Mouse (Mus musculus) hindbrain, postnatal 0 days (tissue): ENCODE results near the gene Olfr1279. TPM values are rescaled to one million over a fixed set of nuclear protein-coding genes. Genes with fewer than 3 reads are reported as not detected.
"Not testable (repeated sequence)": the region's sequence is repeated elsewhere in the genome, so short reads cannot be mapped to it uniquely, and the experiment has no call there.

Experiments used
- ATAC-seq: fragments of 200-750 bp; cut with Nextera tagmentation; 2 replicates; pipeline ENCODE4 v1.8.0; 2017; ENCODE audit warnings: mild to moderate bottlenecking, moderate TSS enrichment, moderate library complexity
- DNase-seq: peaks from one replicate; pipeline ENCODE4 v3.0.0-alpha.2; 2015; ENCODE audit warnings: low spot score
- H3K27ac ChIP-seq: fragments of 300-500 bp; sonication (generic); 2 replicates; pipeline ENCODE4 v1.5.1; 2014; ENCODE audit warnings: mild to moderate bottlenecking
- H3K27me3 ChIP-seq: fragments of 300-500 bp; sonication (generic); 2 replicates; pipeline ENCODE4 v1.6.1; 2014; ENCODE audit warnings: low read length, mixed read lengths; ENCODE audit not compliant: insufficient read depth
- H3K36me3 ChIP-seq: fragments of 300-500 bp; sonication (generic); 2 replicates; pipeline ENCODE4 v1.6.1; 2014; ENCODE audit warnings: low read length, mixed read lengths; ENCODE audit not compliant: insufficient read depth
- H3K4me1 ChIP-seq: fragments of 300-500 bp; sonication (generic); 2 replicates; pipeline ENCODE4 v1.6.1; 2014; ENCODE audit warnings: antibody characterized with exemption, low read length, mixed read lengths; ENCODE audit not compliant: insufficient read depth
- H3K4me2 ChIP-seq: fragments of 300-500 bp; sonication (generic); 2 replicates; pipeline ENCODE4 v1.6.1; 2014; ENCODE audit warnings: low read depth, mild to moderate bottlenecking, low read length, moderate library complexity, mixed read lengths
- H3K4me3 ChIP-seq: fragments of 300-500 bp; sonication (generic); 2 replicates; pipeline ENCODE4 v1.5.1; 2014; ENCODE audit warnings: low read length
- H3K9ac ChIP-seq: fragments of 300-500 bp; sonication (generic); replicated peaks from 2 replicates; pipeline ENCODE4 v1.6.1; 2014; ENCODE audit warnings: mild to moderate bottlenecking, low read length, moderate library complexity, mixed read lengths
- H3K9me3 ChIP-seq: fragments of 300-500 bp; sonication (generic); 2 replicates; pipeline ENCODE4 v1.6.1; 2016; ENCODE audit warnings: low read length, mixed read lengths
- CTCF ChIP-seq: IDR thresholded peaks from 2 replicates; pipeline ENCODE4 v1.5.1; 2016; ENCODE audit warnings: antibody characterized with exemption, control low read depth, low read depth
- WGBS: fragments of 180-500 bp; shearing (Covaris S2); extraction: QIAGEN DNeasy Blood & Tissue Kit; methylation state at CpG from one replicate; pipeline ENCODE4 v1.1.7; 2014; 5-methylcytosine and 5-hydroxymethylcytosine counted together
- polyA plus RNA-seq: library from polyadenylated mRNA; unstranded; fragments of >200 nt; fragmentation: Nextera tagmentation; extraction: Ambion mirVana; gene quantifications from 2 replicates; pipeline ENCODE4 v1.2.1, GENCODE M21; 2015
- total RNA-seq: library from RNA; depleted of rRNA; stranded (reverse); fragments of >200 nt; gene quantifications from 2 replicates; pipeline ENCODE4 v1.2.3, GENCODE M21; 2014; rRNA removed

The Olfr1279 gene
- total RNA-seq (not detected in 2 replicates), polyA plus RNA-seq (not detected in 2 replicates)

DNA sequence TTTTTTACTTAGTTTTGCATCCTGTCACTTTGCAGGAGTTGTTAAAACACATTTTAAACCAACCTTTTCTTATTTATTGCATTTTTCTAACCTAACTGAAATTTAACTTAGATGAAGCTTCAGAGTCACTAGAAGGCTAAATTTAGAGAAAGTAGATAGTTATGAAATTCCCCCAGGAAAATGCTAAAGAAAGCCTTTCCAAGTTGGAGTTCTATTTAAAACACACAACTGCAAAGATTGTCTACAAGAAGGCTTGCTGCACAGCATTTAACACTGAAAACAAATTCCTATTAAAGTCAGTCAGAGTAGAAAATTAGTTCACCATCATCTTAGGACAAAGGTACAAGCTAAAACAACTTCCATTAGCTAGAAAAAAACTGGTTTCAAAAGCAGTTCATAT, at the start of gene Olfr1279:
Gene Olfr1279 (plus strand): TSS at position 262 of the 400 bp plus-strand sequence.
- Histone ChIP-seq H3K4me3 (no peak within 1 kb of the TSS), H3K4me2 (no peak within 1 kb of the TSS), H3K27me3 (no peaks in the 10 kb centered on the region), H3K4me1 (no peaks in the 10 kb centered on the region), H3K9ac (no peak within 1 kb of the TSS), H3K36me3 (no peaks in the 10 kb centered on the region), H3K27ac (no peak within 1 kb of the TSS), H3K9me3 (no peaks in the 10 kb centered on the region)
- no peak for ATAC-seq
- DNase-seq, result no peak
- TF ChIP-seq CTCF, result no peak

DNA sequence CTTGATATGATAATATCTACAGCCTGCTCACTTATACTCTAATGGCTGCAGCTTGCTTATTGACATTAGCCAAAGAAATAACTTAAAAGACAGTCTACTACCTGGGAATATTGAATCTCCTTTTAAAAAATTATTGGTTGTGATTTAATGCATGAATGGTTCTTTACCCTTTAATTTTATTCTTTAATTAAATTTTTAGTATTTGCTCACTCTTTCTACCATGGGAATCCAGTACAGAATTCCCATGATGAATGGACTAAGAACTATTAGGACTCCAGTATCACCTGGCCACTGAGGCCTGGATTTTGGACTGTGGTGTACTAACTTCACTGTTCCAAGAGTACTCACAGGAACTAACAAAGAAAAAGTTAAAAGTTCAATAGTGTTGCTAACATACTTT, 46.2 kb upstream of the Olfr1279 start, which contains the start of gene Olfr1276:
Gene Olfr1276 (plus strand): TSS at position 301 of the 400 bp plus-strand sequence.
- no peaks in the 10 kb centered on the region for H3K9me3 ChIP-seq
- H3K9ac ChIP-seq, result no peak within 1 kb of the TSS
- no peak within 1 kb of the TSS for H3K27ac ChIP-seq
- H3K27me3 ChIP-seq, result no peaks in the 10 kb centered on the region
- no peak within 1 kb of the TSS for H3K4me2 ChIP-seq
- DNase-seq (no peak), ATAC-seq (no peak)
- H3K36me3 ChIP-seq, result no peaks in the 10 kb centered on the region
- no peak for TF ChIP-seq CTCF
- H3K4me1 ChIP-seq, result no peaks in the 10 kb centered on the region
- no peak within 1 kb of the TSS for H3K4me3 ChIP-seq

DNA sequence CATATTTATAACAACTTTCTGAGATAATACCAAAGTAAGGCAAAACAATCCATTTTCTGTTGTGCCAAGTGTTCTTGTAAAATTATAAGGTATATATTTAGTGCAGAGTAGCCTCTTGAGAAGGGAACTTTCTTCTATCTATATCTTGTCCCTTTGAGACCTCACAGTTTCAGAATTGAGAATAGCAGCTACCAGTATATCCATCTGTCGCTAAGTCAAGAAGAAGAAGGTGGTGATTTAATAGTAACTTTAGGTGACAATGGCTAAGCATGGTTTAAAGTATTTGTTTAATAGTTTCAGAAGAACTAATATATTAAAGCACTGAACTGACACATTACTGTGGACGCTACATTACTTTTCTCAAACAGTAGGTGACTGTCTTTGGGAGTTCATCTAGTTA, 26.4 kb upstream of the Olfr1279 start, which contains the start of gene Olfr1277:
Gene Olfr1277 (minus strand): TSS at position 101 of the 400 bp plus-strand sequence.
- no peaks in the 10 kb centered on the region for H3K36me3 ChIP-seq
- no peak for TF ChIP-seq CTCF
- no peaks in the 10 kb centered on the region for H3K27me3 ChIP-seq
- no peak within 1 kb of the TSS for H3K9ac ChIP-seq
- H3K4me3 ChIP-seq, result no peak within 1 kb of the TSS
- ATAC-seq (no peak), DNase-seq (no peak)
- H3K27ac ChIP-seq, result no peak within 1 kb of the TSS
- no peaks in the 10 kb centered on the region for H3K4me1 ChIP-seq
- H3K4me2 ChIP-seq, result no peak within 1 kb of the TSS
- WGBS, result 81% methylated on average over 2 of the region's 2 CpGs
- no peaks in the 10 kb centered on the region for H3K9me3 ChIP-seq

DNA sequence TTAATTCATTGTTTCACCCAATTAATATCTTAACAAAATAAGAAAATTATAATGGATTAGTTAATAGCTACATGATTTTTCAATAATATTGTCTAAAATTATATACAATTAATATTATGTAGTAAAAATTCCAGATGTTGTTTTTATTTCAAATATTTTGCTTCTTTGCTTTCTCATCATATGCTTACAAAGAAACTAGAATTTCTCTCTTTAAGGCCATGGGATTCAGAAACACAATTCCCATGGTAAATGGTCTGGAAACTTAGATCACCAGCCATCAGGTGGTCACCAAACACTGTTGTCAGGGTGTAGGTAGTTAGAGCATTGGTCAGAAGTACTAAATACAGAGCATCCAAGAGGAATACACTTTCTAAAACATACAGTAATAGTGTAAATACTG, 10.6 kb upstream of the Olfr1279 start, which contains the start of gene Olfr1278:
Gene Olfr1278 (plus strand): TSS at position 301 of the 400 bp plus-strand sequence.
- H3K4me2 ChIP-seq, result no peak within 1 kb of the TSS
- no peak for DNase-seq
- H3K9me3 ChIP-seq, result no peaks in the 10 kb centered on the region
- no peaks in the 10 kb centered on the region for H3K4me1 ChIP-seq
- no peak within 1 kb of the TSS for H3K9ac ChIP-seq
- no peak within 1 kb of the TSS for H3K4me3 ChIP-seq
- ATAC-seq, result no peak
- no peaks in the 10 kb centered on the region for H3K27me3 ChIP-seq
- TF ChIP-seq CTCF, result no peak
- H3K27ac ChIP-seq, result no peak within 1 kb of the TSS
- no peaks in the 10 kb centered on the region for H3K36me3 ChIP-seq

DNA sequence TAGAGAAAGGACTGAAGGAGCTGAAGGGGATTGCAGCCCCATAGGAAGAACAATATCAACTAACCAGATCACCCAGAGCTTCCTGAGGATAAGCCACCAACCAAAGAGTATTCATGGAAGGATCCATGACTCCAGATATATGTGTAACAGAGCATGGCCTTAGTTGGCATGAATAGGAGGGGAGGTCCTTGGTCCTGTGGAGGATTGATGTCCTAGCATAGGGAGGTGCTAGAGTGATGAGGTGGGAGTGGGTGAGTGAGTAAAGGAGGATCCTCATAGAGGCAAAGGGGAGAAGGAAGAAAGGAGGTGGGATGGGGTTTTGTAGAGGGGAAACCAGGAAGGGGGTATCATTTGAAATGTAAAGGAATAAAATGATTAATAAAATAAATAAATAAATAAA, 1.9 kb upstream of the Olfr1279 start:
- H3K4me1 ChIP-seq, result no peaks in the 10 kb centered on the region
- no peak overlapping the region for H3K27ac ChIP-seq
- H3K9ac ChIP-seq, result no peak overlapping the region
- ATAC-seq, result no peak
- H3K27me3 ChIP-seq, result no peaks in the 10 kb centered on the region
- no peak overlapping the region for H3K4me3 ChIP-seq
- no peaks in the 10 kb centered on the region for H3K36me3 ChIP-seq
- H3K9me3 ChIP-seq, result no peaks in the 10 kb centered on the region
- no peak for DNase-seq
- TF ChIP-seq CTCF, result no peak
- no peak overlapping the region for H3K4me2 ChIP-seq

DNA sequence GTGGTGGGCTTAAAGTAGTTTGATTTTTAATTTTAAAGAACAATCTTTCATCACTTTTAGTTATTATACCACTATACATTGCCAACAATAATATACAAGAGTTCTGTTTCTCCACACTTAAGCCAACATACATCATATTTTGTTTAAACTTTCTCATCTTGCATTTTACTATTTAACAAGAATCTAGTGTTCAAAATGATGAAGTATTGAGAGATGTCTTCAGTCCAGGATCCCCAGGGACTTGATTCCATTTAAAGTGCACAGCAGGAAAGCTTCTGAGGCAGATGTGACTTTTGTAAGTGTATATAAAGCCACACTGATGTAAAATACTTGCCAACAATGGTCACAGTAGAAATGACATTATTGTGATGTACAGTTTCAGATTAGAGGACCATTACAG, 13.3 kb downstream of the Olfr1279 start, which contains the start of gene Olfr1280:
Gene Olfr1280 (plus strand): TSS at position 301 of the 400 bp plus-strand sequence.
- no peaks in the 10 kb centered on the region for H3K36me3 ChIP-seq
- no peak for TF ChIP-seq CTCF
- no peak within 1 kb of the TSS for H3K4me2 ChIP-seq
- DNase-seq (no peak), ATAC-seq (no peak)
- no peak within 1 kb of the TSS for H3K4me3 ChIP-seq
- no peaks in the 10 kb centered on the region for H3K9me3 ChIP-seq
- no peaks in the 10 kb centered on the region for H3K27me3 ChIP-seq
- H3K27ac ChIP-seq, result no peak within 1 kb of the TSS
- no peak within 1 kb of the TSS for H3K9ac ChIP-seq
- H3K4me1 ChIP-seq, result no peaks in the 10 kb centered on the region

DNA sequence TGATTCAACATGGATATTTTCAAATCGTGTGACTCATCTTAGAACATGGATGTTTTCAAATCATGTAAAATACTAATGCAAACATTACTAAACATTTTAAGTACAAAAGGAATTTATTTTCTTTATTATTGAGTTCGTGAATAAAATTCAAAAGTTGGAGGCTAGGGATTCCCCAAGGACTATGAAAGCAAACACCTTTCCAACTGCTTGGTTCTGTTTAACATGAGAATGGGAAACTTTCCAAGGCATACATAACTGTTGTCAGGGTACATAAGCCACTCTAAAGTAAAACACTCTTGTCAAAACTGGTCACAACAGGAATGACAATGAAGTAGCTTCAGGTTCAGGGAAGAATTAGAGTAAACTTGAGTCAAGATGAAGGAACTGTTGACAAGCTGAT, 25.8 kb downstream of the Olfr1279 start, which contains the start of gene Olfr1281:
Gene Olfr1281 (plus strand): TSS at position 301 of the 400 bp plus-strand sequence.
- no peaks in the 10 kb centered on the region for H3K4me1 ChIP-seq
- ATAC-seq (no peak), DNase-seq (no peak)
- H3K4me2 ChIP-seq, result no peak within 1 kb of the TSS
- no peak within 1 kb of the TSS for H3K9ac ChIP-seq
- no peaks in the 10 kb centered on the region for H3K27me3 ChIP-seq
- H3K4me3 ChIP-seq, result no peak within 1 kb of the TSS
- 78% methylated on average over 2 of the region's 2 CpGs for WGBS
- TF ChIP-seq CTCF, result no peak
- H3K9me3 ChIP-seq, result no peaks in the 10 kb centered on the region
- H3K36me3 ChIP-seq, result no peaks in the 10 kb centered on the region
- H3K27ac ChIP-seq, result no peak within 1 kb of the TSS

DNA sequence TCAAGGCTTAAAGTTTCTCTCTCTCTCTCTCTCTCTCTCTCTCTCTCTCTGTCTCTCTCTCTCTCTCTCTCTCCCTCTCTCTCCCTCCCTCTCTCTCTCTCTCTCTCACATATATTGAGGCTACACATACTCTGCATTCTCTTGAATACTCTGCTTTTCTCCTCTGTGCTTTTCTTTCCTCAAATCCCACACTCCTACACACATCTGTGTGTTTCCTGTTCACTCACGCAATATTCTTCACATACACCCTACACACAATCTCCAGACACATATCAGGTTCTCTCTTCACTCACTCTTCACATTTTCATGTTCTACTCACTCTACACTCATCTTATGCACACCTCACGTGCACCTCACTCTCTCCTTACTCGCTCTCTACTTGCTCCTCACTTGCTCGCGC, 33.3 kb downstream of the Olfr1279 start:
- H3K27ac ChIP-seq, H3K4me3 ChIP-seq, H3K36me3 ChIP-seq, ATAC-seq, H3K9me3 ChIP-seq, H3K9ac ChIP-seq, H3K4me2 ChIP-seq, DNase-seq, H3K27me3 ChIP-seq, H3K4me1 ChIP-seq: not testable (repeated sequence)
- 89% methylated on average over 5 of the region's 5 CpGs for WGBS
